Mouse (Mus musculus) urinary bladder, postnatal 14 days (tissue): ENCODE measurements at regions not wholly inside any gene's neighbourhood (a gene's known extent, or its start where the extent isn't known, plus 50 kb on each side); places are given as distances from the start of the nearest gene placed in this dataset.
A peak's percentile ranks its signal among the peaks of the same experiment; 100 is the strongest.

Experiments used
- DNase-seq: peaks from one replicate; pipeline ENCODE4 v3.0.0; 2021; ENCODE audit warnings: low spot score

GRCm38 (mm10) chr9:47350301-47350700, 179.7 kb upstream of the Cadm1 start:
- no peak for DNase-seq

- DNase-seq: peak; percentile 11
Measured at GRCm38 (mm10) chr9:47351036-47351435, 178.9 kb upstream of the Cadm1 start.

- no peak for DNase-seq
Measured at GRCm38 (mm10) chr9:47353017-47353416, 177.0 kb upstream of the Cadm1 start.

GRCm38 (mm10) chr9:47353972-47354371, 176.0 kb upstream of the Cadm1 start:
- DNase-seq: no peak

GRCm38 (mm10) chr9:47354423-47354822, 175.6 kb upstream of the Cadm1 start:
- no peak for DNase-seq

GRCm38 (mm10) chr9:47354866-47355265, 175.1 kb upstream of the Cadm1 start:
- no peak for DNase-seq

- DNase-seq: peak; percentile 65
Measured at GRCm38 (mm10) chr9:47357756-47358399, 172.1 kb upstream of the Cadm1 start.

GRCm38 (mm10) chr9:47358400-47358767, 171.6 kb upstream of the Cadm1 start:
- DNase-seq: no peak

- DNase-seq: no peak
Measured at GRCm38 (mm10) chr9:47363086-47363485, 166.9 kb upstream of the Cadm1 start.

GRCm38 (mm10) chr9:47364762-47365161, 165.2 kb upstream of the Cadm1 start:
- peak; percentile 22 for DNase-seq

GRCm38 (mm10) chr9:47367266-47367957, 162.6 kb upstream of the Cadm1 start:
- DNase-seq: no peak

- DNase-seq: no peak
Measured at GRCm38 (mm10) chr9:47368015-47368901, 161.7 kb upstream of the Cadm1 start.

- no peak for DNase-seq
Measured at GRCm38 (mm10) chr9:47372296-47372695, 157.7 kb upstream of the Cadm1 start.

- DNase-seq: no peak
Measured at GRCm38 (mm10) chr9:47374086-47374485, 155.9 kb upstream of the Cadm1 start.

- DNase-seq: no peak
Measured at GRCm38 (mm10) chr9:47376645-47377044, 153.3 kb upstream of the Cadm1 start.

GRCm38 (mm10) chr9:47378541-47378940, 151.4 kb upstream of the Cadm1 start:
- DNase-seq: no peak

GRCm38 (mm10) chr9:47380361-47380760, 149.6 kb upstream of the Cadm1 start:
- DNase-seq: no peak

- no peak for DNase-seq
Measured at GRCm38 (mm10) chr9:47384185-47384854, 145.7 kb upstream of the Cadm1 start.

GRCm38 (mm10) chr9:47386646-47387045, 143.3 kb upstream of the Cadm1 start:
- no peak for DNase-seq

GRCm38 (mm10) chr9:47387221-47387620, 142.8 kb upstream of the Cadm1 start:
- no peak for DNase-seq

GRCm38 (mm10) chr9:47387716-47388300, 142.2 kb upstream of the Cadm1 start:
- no peak for DNase-seq

GRCm38 (mm10) chr9:47389901-47390300, 140.1 kb upstream of the Cadm1 start:
- DNase-seq: no peak
